Mouse (Mus musculus): ENCODE results near the gene Spns3.

Gene Spns3

GRCm38 (mm10) chr11:72491130-72491960, 59.0 kb downstream of the Spns3 start:
- in situ Hi-C loops (cut with MboI; ENCODE audit: unreplicated experiment in 2 of 2), result loop anchor here in 1 of 2 experiments (5.0 kb wide), 1 partner anchor 36 kb away; no protein-coding TSS in a partner anchor

- in situ Hi-C loops (cut with MboI; ENCODE audit: unreplicated experiment in 2 of 2), result loop anchor here in 1 of 2 experiments (5.0 kb wide), 1 partner anchor 37 kb away; no protein-coding TSS in a partner anchor
Measured at GRCm38 (mm10) chr11:72489881-72490301, 60.4 kb downstream of the Spns3 start, which contains the start of gene Spns2. Spns2 (minus strand) TSS chr11:72489904.

GRCm38 (mm10) chr11:72489397-72489796, 60.9 kb downstream of the Spns3 start:
- in situ Hi-C loops (cut with MboI; ENCODE audit: unreplicated experiment in 2 of 2), result no loop called here

DNA sequence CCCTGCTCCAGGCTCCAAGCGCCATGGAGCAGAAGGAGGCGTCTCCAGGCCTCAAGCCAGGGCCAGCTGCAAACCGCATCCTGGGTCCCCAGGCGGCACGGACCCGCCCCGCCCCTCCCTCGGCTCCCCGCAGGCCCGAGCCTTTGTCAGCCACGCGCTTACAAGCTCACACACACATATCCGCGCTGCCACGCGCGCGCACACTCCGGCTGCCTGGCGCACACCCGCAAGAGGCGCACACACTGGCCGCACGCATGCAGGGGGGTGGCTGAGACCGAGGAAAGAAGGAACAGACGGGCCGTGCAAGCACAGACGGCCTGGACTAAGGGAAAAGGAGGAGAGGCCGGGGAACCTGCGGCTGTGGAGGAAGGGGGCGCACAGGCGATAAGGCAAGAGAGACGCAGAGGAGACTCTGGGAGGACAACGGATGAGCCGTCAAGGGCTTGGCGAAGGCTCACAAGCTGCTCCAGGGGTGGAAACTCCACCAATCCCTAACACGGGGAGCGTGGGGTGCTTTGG, 61.5 kb downstream of the Spns3 start:
- in situ Hi-C loops (cut with MboI; ENCODE audit: unreplicated experiment in 2 of 2), result no loop called here

DNA sequence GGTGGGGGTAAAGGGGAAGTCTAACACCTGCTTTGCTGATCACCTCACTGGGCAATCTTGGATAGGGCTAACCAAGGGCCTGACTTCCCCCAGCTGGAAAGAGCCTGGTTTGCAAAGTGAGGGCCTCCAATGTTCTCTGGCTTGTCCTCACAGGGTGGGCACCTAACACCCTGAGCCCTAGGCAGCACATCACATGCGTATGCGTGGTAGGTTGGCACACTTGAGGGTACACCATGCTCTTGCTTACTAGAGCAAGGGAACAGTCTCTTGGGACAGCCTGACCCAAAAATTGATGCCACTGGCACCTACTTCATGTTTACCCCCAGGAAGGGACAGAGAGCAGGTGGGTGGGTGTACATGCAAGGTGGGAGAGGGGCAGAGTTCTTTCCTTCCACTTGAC, 62.6 kb downstream of the Spns3 start:
- in situ Hi-C loops (cut with MboI; ENCODE audit: unreplicated experiment in 2 of 2), result no loop called here

- in situ Hi-C loops (cut with MboI; ENCODE audit: unreplicated experiment in 2 of 2), result no loop called here
Measured at GRCm38 (mm10) chr11:72487171-72487570, 63.1 kb downstream of the Spns3 start.

GRCm38 (mm10) chr11:72485960-72486359, 64.3 kb downstream of the Spns3 start:
- in situ Hi-C loops (cut with MboI; ENCODE audit: unreplicated experiment in 2 of 2), result no loop called here

- in situ Hi-C loops (cut with MboI; ENCODE audit: unreplicated experiment in 2 of 2), result no loop called here
Measured at GRCm38 (mm10) chr11:72485157-72485556, 65.1 kb downstream of the Spns3 start.

GRCm38 (mm10) chr11:72484549-72484948, 65.8 kb downstream of the Spns3 start:
- in situ Hi-C loops (cut with MboI; ENCODE audit: unreplicated experiment in 2 of 2), result no loop called here

DNA sequence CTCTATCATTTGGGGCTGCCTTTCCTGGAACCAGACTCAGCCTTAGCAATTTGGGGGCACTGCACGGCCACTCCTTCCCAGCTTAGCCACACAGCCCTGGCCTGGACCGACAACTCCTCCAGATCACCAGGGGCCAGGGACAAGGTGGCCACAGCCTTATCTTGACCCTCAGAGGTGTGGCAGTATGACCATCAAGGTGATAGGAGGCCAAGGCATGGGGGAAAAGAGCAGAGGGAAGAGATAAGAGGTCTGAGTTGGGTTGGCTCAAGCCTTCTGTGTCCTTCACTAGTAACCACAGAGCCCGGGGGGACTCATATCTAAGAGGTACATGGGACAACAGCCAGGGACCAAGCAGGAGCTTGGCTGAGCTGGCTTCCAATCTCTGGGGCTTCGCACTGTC, 68.4 kb downstream of the Spns3 start:
- in situ Hi-C loops (cut with MboI; ENCODE audit: unreplicated experiment in 2 of 2), result no loop called here

DNA sequence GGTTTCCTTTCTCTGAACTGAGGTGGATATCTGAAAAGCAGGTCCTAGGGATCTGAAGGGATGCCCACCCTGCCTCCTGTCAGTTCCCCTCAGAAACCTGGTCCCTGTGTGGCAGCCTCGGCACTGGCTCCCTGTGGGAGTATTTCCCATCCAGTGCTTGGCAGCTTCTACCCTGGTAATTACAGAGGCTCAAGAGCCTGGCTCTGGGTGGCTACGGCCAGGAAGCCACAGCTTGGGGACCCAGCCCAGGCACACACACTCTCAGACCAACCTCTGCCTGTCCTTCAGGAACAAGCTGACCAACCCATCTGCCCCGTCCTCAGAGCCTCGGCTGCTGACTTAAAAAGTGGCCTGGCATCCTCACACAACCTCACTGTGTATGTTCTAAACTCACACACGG, 69.0 kb downstream of the Spns3 start:
- in situ Hi-C loops (cut with MboI; ENCODE audit: unreplicated experiment in 2 of 2), result no loop called here

- in situ Hi-C loops (cut with MboI; ENCODE audit: unreplicated experiment in 2 of 2), result no loop called here
Measured at GRCm38 (mm10) chr11:72479499-72479898, 70.8 kb downstream of the Spns3 start.

- in situ Hi-C loops (cut with MboI; ENCODE audit: unreplicated experiment in 2 of 2), result no loop called here
Measured at GRCm38 (mm10) chr11:72478228-72478627, 72.1 kb downstream of the Spns3 start.

DNA sequence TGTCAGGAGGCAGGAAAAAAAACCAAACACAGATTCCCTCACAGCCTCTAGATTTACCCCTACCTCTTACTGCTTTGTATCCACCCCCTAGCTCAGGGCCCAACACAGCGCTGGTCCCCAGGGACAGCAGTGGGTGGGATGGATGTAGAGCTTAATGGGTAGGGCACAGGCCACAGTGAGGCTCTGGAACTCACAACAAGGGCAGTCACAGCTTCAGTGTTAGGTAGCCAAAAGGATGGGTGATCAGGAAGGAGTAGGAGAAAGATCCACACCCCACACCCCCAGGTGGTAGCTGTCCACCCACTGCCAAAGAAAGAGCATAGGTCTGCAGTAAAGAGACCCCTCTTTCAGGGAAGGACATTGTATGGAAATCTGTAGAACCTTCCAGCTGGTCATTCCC, 72.7 kb downstream of the Spns3 start:
- in situ Hi-C loops (cut with MboI; ENCODE audit: unreplicated experiment in 2 of 2), result no loop called here

DNA sequence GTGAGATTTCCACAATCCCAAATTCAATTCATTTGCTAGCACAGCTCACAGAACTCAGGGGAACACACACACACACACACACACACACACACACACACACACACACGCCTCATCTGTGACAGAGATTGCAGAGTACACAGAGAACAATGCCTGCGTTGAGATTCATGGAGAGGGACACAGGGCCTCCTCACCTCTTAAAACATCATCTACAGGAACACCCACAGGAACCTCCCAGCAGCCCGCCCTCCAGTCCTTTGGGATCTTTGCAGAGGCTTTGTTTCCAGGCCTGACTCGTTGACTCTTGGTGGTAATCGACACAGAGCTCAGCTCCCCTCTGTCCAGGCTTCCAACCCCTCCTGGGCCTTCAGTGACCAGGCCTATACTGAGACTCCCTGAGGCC, 73.1 kb downstream of the Spns3 start:
- in situ Hi-C loops (cut with MboI; ENCODE audit: unreplicated experiment in 2 of 2), result no loop called here

GRCm38 (mm10) chr11:72476074-72476625, 74.2 kb downstream of the Spns3 start:
- in situ Hi-C loops (cut with MboI; ENCODE audit: unreplicated experiment in 2 of 2), result no loop called here

- in situ Hi-C loops (cut with MboI; ENCODE audit: unreplicated experiment in 2 of 2), result no loop called here
Measured at GRCm38 (mm10) chr11:72475408-72475807, 74.9 kb downstream of the Spns3 start.

GRCm38 (mm10) chr11:72474926-72475325, 75.4 kb downstream of the Spns3 start:
- in situ Hi-C loops (cut with MboI; ENCODE audit: unreplicated experiment in 2 of 2), result no loop called here

- in situ Hi-C loops (cut with MboI; ENCODE audit: unreplicated experiment in 2 of 2), result no loop called here
Measured at GRCm38 (mm10) chr11:72473540-72473939, 76.8 kb downstream of the Spns3 start.

DNA sequence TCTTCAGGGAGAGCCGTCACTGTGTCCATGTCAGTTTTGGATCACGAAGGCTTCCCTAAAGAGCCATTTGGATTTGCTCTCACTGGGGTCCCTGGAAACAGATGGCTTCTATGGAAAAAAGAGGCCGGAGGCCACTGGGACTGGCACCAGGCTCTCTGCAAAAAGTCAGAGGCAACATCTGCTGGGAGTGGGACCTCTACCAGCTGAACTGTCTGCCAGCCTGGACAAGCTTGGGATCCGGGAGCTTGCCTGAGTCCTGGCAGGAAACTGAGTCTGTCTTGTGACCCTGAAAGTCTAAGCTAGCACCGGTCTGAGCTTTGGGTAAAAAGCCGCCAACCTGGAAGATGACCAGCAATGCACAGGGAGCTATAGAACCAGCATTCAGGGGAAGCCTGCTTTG, 78.9 kb downstream of the Spns3 start:
- in situ Hi-C loops (cut with MboI; ENCODE audit: unreplicated experiment in 2 of 2), result no loop called here

GRCm38 (mm10) chr11:72470004-72470403, 80.3 kb downstream of the Spns3 start:
- in situ Hi-C loops (cut with MboI; ENCODE audit: unreplicated experiment in 2 of 2), result no loop called here

- in situ Hi-C loops (cut with MboI; ENCODE audit: unreplicated experiment in 2 of 2), result no loop called here
Measured at GRCm38 (mm10) chr11:72469217-72469616, 81.1 kb downstream of the Spns3 start.

All from v-Abl transformed pro-B cells (cell line).